Mouse (Mus musculus) limb, embryonic 14.5 days (tissue): Measurements from ENCODE around the gene Ipo8. TPM values are rescaled to one million over a fixed set of nuclear protein-coding genes. Genes with fewer than 3 reads are reported as not detected.

ENCODE experiments used
- ATAC-seq: fragments of 200-750 bp; cut with Nextera tagmentation; 2 replicates; pipeline ENCODE4 v1.8.0; 2017; ENCODE audit warnings: low read depth, moderate number of reproducible peaks, moderate TSS enrichment; ENCODE audit not compliant: low FRiP score
- DNase-seq: peaks from one replicate; pipeline ENCODE4 v3.0.0-alpha.2; 2015; ENCODE audit warnings: low spot score
- H3K27ac ChIP-seq: fragments of 300-500 bp; sonication (generic); replicated peaks from 2 replicates; pipeline ENCODE4 v1.5.1; 2014; ENCODE audit warnings: low read depth, mild to moderate bottlenecking, low read length, moderate library complexity, mixed read lengths
- H3K27me3 ChIP-seq: fragments of 300-500 bp; sonication (generic); 2 replicates; pipeline ENCODE4 v1.6.1; 2014; ENCODE audit warnings: low read length, mixed read lengths; ENCODE audit not compliant: control insufficient read depth, insufficient read depth
- H3K36me3 ChIP-seq: fragments of 300-500 bp; sonication (generic); 2 replicates; pipeline ENCODE4 v1.6.1; 2014; ENCODE audit warnings: mild to moderate bottlenecking, low read length, moderate library complexity, mixed read lengths; ENCODE audit not compliant: control insufficient read depth, insufficient read depth
- H3K4me1 ChIP-seq: fragments of 300-500 bp; sonication (generic); 2 replicates; pipeline ENCODE4 v1.6.1; 2014; ENCODE audit warnings: antibody characterized with exemption, low read length, mixed read lengths; ENCODE audit not compliant: control insufficient read depth, insufficient read depth
- H3K4me2 ChIP-seq: fragments of 300-500 bp; sonication (generic); replicated peaks from 2 replicates; pipeline ENCODE4 v1.6.1; 2014; ENCODE audit warnings: low read depth, mild to moderate bottlenecking, low read length, moderate library complexity; ENCODE audit not compliant: severe bottlenecking
- H3K4me3 ChIP-seq: fragments of 300-500 bp; sonication (generic); replicated peaks from 2 replicates; pipeline ENCODE4 v1.5.1; 2014; ENCODE audit warnings: low read length
- H3K9ac ChIP-seq: fragments of 300-500 bp; sonication (generic); 2 replicates; pipeline ENCODE4 v1.6.1; 2014; ENCODE audit warnings: mild to moderate bottlenecking, low read depth, low read length, moderate library complexity; ENCODE audit not compliant: severe bottlenecking
- H3K9me3 ChIP-seq: fragments of 300-500 bp; sonication (generic); 2 replicates; pipeline ENCODE4 v1.6.1; 2016; ENCODE audit warnings: low read length; ENCODE audit not compliant: control insufficient read depth
- POLR2A ChIP-seq: fragments of 200-500 bp; IDR thresholded peaks from 2 replicates; pipeline ENCODE4 v1.8.0; 2012; ENCODE audit warnings: inconsistent platforms, mild to moderate bottlenecking, moderate library complexity, borderline replicate concordance; ENCODE audit not compliant: insufficient read depth, insufficient read length; ENCODE audit errors: extremely low read depth
- WGBS: fragments of 180-500 bp; shearing (Covaris S2); extraction: QIAGEN DNeasy Blood & Tissue Kit; methylation state at CpG from one replicate; pipeline ENCODE4 v1.1.7; 2014; 5-methylcytosine and 5-hydroxymethylcytosine counted together
- polyA plus RNA-seq, 2 experiments: library from polyadenylated mRNA; depleted of rRNA in 1 of 2; stranded (reverse) in 1 of 2; unstranded in 1 of 2; fragments of >200 nt; fragmentation: Nextera tagmentation in 1 of 2; extraction: Ambion mirVana in 1 of 2; gene quantifications; 2 replicates each; pipeline versions ENCODE4 v1.2.1 to v1.2.3; 2012 to 2014

The Ipo8 gene
- polyA plus RNA-seq, 2 experiments, result 16.8 to 17.3 TPM

DNA sequence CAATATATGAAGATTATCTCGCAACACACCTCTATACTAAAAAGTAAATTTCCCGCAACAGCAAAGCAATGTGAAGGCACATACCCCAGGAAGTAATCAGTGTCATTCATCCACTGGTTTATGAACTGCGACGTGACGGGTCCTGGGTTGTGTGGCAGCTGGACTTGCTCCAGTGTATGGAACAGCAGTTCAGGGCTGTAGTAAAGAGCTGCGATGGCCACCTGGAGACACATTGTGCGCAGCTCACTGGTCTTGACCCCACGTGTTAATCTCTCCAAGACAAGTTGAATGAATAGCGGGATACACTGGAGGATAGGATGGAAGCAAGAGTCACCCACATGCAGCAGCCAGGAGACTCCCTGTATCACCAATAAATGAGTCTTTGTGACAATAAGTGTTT lies 46.8 kb downstream of the Ipo8 start:
- Histone ChIP-seq H3K9ac (no peak overlapping the region), H3K36me3 (peaks cover 71% of the 10 kb centered on the region), H3K4me1 (no peaks in the 10 kb centered on the region), H3K27ac (no peak overlapping the region), H3K9me3 (no peaks in the 10 kb centered on the region), H3K4me3 (no peak overlapping the region), H3K27me3 (no peaks in the 10 kb centered on the region), H3K4me2 (no peak overlapping the region)
- 90% methylated on average over 9 of the region's 9 CpGs for WGBS
- no peak for TF ChIP-seq POLR2A
- no peak for ATAC-seq
- no peak for DNase-seq

DNA sequence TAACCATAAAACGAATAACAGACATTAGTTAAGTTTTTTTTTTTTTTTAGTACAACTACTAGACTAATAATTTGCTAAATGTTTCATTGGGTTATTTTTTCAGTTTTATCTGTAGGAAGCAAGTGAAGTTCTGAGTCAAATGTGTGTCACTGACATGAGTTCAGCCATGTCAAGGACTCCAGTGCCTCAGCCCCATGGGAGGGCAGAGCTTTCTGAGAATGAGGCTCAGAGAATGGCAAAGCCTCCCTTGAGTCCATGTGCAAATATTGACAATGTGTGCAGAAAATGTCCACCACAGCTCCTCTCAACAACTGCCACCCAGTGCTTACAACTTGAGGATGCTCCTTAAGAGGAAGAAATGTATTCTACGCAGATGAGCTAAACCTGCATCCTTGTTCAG lies 55.0 kb downstream of the Ipo8 start:
- H3K9me3 ChIP-seq, result no peaks in the 10 kb centered on the region
- no peak overlapping the region for H3K27ac ChIP-seq
- H3K4me1 ChIP-seq, result no peaks in the 10 kb centered on the region
- ATAC-seq (no peak), DNase-seq (no peak)
- no peak for TF ChIP-seq POLR2A
- H3K9ac ChIP-seq, result no peak overlapping the region
- no peaks in the 10 kb centered on the region for H3K27me3 ChIP-seq
- whole genome bisulfite sequencing, result 96% methylated on average over 2 of the region's 2 CpGs
- H3K4me2 ChIP-seq, result no peak overlapping the region
- no peak overlapping the region for H3K4me3 ChIP-seq
- H3K36me3 ChIP-seq, result peaks cover 67% of the 10 kb centered on the region

DNA sequence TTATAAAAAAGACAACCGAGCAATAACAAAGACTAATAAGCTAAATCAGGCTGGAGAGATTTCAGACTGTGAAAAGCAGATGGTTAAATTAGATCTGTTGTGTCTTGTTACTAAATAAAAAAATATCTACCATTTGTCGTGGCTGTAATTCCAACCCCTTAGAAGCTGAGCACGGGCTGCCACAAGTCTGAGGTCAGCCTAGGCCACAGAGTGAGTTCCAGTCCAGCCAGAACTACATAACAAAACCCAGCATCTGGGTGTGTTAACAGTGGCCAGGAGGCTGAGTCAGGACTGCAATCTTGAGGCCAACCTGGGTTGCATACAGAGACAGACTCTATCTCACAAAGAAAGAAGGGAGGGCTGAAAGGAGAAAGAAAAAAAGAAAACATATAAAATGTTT lies 59.8 kb downstream of the Ipo8 start:
- Histone ChIP-seq H3K4me3 (no peak overlapping the region), H3K36me3 (peaks cover 46% of the 10 kb centered on the region), H3K9ac (no peak overlapping the region), H3K9me3 (0 out of 2 replicates have a peak, but pooled peaks cover 4% of the 10 kb centered on the region), H3K27me3 (no peaks in the 10 kb centered on the region), H3K4me1 (no peaks in the 10 kb centered on the region), H3K4me2 (no peak overlapping the region), H3K27ac (no peak overlapping the region)
- no peak for TF ChIP-seq POLR2A
- ATAC-seq, result no peak
- DNase-seq, result no peak
- 79% methylated on average over 3 of the region's 3 CpGs for WGBS

DNA sequence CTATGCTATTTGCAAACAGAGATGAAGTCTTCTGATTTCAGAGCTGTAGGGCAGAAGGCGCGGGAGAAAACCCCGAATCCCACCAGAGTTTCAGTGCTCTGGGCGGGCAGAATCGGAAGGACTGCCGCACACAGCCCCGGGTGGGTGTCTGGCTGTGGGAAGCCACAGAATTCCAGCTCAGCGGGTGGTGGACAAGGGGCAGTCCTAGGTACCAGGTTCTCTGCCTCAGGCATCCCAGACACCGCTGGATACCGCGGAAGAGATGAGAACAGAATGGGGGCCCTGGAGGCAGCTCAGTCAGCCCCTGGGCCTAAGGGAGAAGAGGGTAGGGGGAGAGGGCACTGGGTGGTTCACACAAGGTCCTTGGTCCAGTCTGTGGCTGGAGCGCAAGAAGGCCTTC lies 62.8 kb downstream of the Ipo8 start:
- Histone ChIP-seq H3K9ac (no peak overlapping the region), H3K27ac (no peak overlapping the region), H3K36me3 (peaks cover 17% of the 10 kb centered on the region), H3K4me2 (no peak overlapping the region), H3K4me1 (no peaks in the 10 kb centered on the region), H3K9me3 (0 out of 2 replicates have a peak, but pooled peaks cover 4% of the 10 kb centered on the region), H3K27me3 (no peaks in the 10 kb centered on the region), H3K4me3 (no peak overlapping the region)
- ATAC-seq (no peak), DNase-seq (no peak)
- no peak for TF ChIP-seq POLR2A
- 81% methylated on average over 12 of the region's 12 CpGs for whole genome bisulfite sequencing

DNA sequence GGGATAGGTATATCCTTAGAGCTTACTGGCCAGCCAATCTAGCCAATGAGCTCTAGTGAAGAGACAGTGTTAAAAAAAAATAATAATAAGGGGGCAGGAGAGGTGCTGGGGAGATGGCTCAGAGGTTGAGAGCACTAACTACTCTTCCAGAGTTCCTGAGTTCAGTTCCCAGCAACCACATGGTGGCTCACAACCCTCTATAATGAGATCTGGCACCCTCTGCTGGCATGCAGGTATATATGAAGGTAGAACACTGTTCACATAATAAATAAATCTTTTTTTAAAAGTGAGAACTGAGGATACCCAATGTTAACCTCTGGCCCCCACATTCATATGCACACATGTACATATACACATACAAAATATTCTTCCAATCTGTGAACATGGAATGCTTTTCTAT lies 64.0 kb downstream of the Ipo8 start:
- Histone ChIP-seq H3K27ac (no peak overlapping the region), H3K4me3 (no peak overlapping the region), H3K4me2 (no peak overlapping the region), H3K4me1 (no peaks in the 10 kb centered on the region), H3K9ac (no peak overlapping the region), H3K36me3 (peaks cover 7% of the 10 kb centered on the region), H3K27me3 (no peaks in the 10 kb centered on the region), H3K9me3 (0 out of 2 replicates have a peak, but pooled peaks cover 4% of the 10 kb centered on the region)
- ATAC-seq, result no peak
- DNase-seq, result no peak
- no peak for TF ChIP-seq POLR2A
